Mouse (Mus musculus): ENCODE measurements around the gene Cst13. TPM values are rescaled to one million over a fixed set of nuclear protein-coding genes. Genes with fewer than 3 reads are reported as not detected.

The Cst13 gene
- polyA plus RNA-seq (2017; shearing (Covaris generic)), result not detected

DNA sequence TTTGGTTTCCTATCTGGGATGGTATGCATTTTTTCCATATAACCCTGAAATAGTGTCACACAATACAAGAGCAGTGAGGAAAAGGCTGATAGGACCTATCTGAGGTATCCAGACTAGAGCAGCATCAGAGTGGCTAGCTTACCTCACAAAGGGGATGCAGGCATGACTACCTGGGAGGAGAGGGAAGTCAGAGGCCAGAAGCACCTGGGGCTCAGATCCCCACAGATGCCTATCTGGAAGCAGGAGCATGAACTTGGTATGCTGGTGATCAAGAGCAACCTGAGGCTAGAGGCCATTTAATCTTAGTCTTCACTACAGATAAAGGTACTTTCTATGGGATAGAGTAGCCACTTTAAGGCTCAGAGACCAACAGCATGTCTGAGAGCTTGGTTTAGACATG is at the start of gene Cst13:
Cst13 (plus strand) TSS at position 173 of the 400 bp plus-strand sequence.

DNA sequence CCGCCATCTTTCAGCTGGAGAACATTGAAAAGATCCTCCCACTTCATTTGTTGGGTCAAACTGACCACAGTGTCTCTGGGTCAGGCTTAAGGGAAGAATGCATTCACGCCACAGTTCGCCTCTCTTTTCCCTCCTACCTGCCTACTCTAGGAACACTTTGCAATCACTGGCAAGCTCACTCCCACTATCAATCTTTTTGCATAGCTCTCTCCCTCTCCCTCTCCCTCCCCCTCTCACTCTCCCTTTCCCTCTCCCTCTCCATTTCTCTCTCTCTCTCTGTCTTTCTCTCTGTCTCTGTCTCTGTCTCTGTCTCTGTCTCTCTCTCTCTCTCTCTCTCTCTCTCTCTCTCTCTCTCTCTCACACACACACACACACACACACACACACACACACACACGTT is 48.5 kb upstream of the Cst13 start, which contains the start of gene Cst11:
Cst11 (minus strand) TSS at position 101 of the 400 bp plus-strand sequence.

DNA sequence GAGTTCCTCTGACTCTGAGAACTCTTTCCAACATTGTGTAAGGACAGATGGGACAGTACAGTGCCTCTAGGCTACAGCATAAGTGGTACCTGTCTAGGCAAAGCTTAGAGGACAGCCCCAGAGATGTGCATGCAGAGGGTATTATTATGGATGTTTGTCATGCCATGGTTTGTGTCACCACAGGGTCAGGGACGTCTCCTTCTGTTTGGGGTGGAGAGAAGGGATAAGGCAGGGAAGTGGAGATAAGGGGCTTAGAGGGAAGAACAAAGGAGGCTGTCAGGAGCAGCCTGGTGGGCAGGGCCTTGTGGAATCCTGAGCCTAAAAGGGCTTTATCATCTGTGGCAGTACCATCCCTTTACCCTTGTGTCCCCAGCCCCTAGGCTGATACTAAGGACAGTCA is 38.2 kb upstream of the Cst13 start, which contains the start of gene 8030411F24Rik:
8030411F24Rik (plus strand) TSS at position 301 of the 400 bp plus-strand sequence.

DNA sequence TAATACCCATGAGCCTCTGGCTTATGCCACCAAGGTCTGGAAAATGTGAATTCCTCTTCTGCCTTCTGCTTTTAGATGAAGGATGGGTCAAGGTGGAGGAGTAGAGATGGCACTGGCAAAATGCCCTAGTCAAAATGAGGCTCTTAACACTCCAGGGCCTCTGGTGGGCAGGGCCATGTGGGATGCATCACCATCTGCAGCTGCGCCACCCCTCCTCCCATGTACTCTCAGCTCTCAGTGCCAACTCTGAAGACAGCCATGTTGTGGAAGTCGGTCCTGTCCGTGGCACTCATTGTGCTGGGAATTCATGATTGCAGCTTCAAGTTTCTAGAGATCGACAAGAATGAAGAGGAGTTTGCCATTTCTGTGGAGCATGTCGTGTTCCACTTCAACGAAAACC is 30.7 kb upstream of the Cst13 start, which contains the start of gene Cst12:
Cst12 (plus strand) TSS at position 220 of the 400 bp plus-strand sequence.

DNA sequence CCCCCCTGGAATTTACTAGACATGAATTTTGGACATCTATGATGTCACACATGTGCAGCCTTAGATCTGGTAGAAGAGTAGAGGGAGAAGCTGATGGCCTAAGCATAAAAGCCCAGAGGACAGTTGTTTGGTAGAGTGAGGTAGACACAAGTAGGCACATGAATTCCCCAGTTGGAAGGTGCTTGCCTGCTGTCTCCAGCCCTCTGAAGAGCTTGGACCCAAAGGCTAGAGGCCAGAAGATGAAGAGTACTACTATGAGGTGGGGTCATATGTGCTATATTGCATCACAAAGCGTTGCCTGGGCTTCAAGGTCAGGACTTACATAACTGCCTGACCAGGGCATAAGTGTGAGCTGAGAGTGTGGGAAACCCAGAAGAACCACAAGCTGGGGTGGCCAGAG is 21.4 kb upstream of the Cst13 start, which contains the start of gene Cst8:
Cst8 (plus strand) TSS at position 301 of the 400 bp plus-strand sequence.

DNA sequence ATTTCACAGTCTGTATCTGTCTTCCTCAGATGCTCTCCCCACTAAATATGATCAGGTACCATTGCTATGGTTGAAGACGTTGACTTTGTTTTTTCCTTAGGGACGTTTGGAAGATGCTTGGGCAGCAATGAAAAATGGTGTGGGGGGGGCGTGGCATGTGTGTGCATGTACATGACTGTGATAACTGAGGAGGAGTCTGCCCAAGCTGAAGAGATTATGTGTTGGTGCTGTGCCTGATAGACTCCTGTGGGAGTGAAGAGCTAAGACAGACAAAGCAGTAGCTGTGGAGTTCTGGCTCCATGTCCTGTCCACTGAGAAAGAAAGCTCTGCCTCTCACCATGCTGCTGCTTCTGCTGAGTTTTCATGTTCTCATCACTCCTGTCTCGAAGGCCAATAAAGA is 15.0 kb downstream of the Cst13 start, which contains the start of gene Cst9:
Cst9 (plus strand) TSS at position 236 of the 400 bp plus-strand sequence.

DNA sequence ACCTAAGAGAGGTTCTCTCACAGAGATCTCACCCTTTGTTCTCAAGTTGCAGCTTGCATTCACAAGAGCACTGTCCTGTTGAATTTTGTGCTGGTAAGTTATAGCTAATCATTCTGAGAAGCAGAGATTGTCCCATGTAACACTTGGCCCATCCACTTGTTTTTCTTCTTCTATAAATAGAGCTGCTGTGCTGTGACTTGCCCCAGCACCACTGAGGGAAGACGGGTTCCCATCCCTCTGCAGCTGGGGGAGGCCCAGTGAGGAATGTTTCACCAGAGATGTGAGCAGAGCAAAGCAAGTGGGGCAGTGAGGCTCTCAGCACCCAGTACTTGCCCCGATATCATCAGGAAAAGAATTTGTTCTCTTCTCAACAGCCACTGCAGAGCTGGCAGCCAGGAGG is 45.1 kb downstream of the Cst13 start, which contains the start of gene 9230104L09Rik:
9230104L09Rik (minus strand) TSS at position 73 of the 400 bp plus-strand sequence.

DNA sequence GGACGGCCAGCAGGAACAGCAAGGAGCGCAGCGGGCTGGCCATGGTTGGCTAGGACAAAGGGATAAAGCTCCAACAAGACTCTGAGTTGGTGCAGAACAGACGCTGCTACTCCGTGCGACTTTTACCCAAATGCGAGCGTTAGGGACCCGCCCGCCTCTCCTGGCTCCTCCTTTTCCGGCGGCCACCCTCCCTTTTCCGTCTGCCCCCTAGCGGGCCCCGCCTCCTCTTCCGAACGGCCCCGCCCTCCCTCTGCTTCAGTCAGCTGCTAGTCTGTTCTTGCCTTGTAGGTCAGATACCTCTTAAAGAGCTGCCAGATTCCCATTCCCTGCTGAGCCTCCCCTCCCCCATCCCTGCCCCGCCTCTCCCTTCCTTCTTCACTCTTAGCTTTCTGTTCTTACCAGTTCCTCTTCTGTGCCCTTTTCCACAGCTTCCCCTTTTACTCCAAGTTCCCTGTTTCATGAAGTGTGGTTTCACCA is 55.5 kb downstream of the Cst13 start, which contains the start of gene Cst3:
Cst3 (minus strand) TSS at position 358 of the 477 bp plus-strand sequence.

Other genes starting within 250 kb of the Cst13 start
- 45.6 TPM for gene Nxt1, start 147.5 kb upstream of the Cst13 start, polyA plus RNA-seq (2017; shearing (Covaris generic))
- 6.5 TPM for gene Gzf1, start 139.1 kb upstream of the Cst13 start, polyA plus RNA-seq (2017; shearing (Covaris generic))
- gene Napb, start 87.6 kb upstream of the Cst13 start, polyA plus RNA-seq (2017; shearing (Covaris generic)), result 0.93 TPM
- gene Cstl1, start 69.7 kb upstream of the Cst13 start, polyA plus RNA-seq (2017; shearing (Covaris generic)), result not detected
- not detected for gene Cst11, start 48.6 kb upstream of the Cst13 start, polyA plus RNA-seq (2017; shearing (Covaris generic))
- not detected for gene 8030411F24Rik, start 38.1 kb upstream of the Cst13 start, polyA plus RNA-seq (2017; shearing (Covaris generic))
- not detected for gene Cst12, start 30.7 kb upstream of the Cst13 start, polyA plus RNA-seq (2017; shearing (Covaris generic))
- gene Cst8, start 21.3 kb upstream of the Cst13 start, polyA plus RNA-seq (2017; shearing (Covaris generic)), result not detected
- gene Cst9, start 15.1 kb downstream of the Cst13 start, polyA plus RNA-seq (2017; shearing (Covaris generic)), result not detected
- gene 9230104L09Rik, start 45.0 kb downstream of the Cst13 start, polyA plus RNA-seq (2017; shearing (Covaris generic)), result not detected
- gene Cst3, start 55.6 kb downstream of the Cst13 start, polyA plus RNA-seq (2017; shearing (Covaris generic)), result 66.9 TPM
- gene Gm1330, start 183.2 kb downstream of the Cst13 start, polyA plus RNA-seq (2017; shearing (Covaris generic)), result not detected
- not detected for gene Gm10750, start 197.2 kb downstream of the Cst13 start, polyA plus RNA-seq (2017; shearing (Covaris generic))

All from naive thymus-derived CD4-positive, alpha-beta T cell, adult 5 months (primary cell).